Mouse (Mus musculus) MEL (cell line): ENCODE data around the gene Fam222a.

Experiments used
- CHD2 ChIP-seq: IDR thresholded peaks from 2 replicates; pipeline ENCODE4 v1.6.1; 2011; ENCODE audit warnings: low read length, improper control_type of control experiment
- CTCF ChIP-seq, 3 experiments: IDR thresholded peaks in 2 of 3; conservative IDR thresholded peaks in 1 of 3; 2 replicates each; pipeline ENCODE4 v1.5.1; 2011 to 2012; ENCODE audit warnings: low read length in 3 of 3, low read depth in 2 of 3, mild to moderate bottlenecking in 2 of 3, improper control_type of control experiment in 1 of 3, inconsistent platforms in 1 of 3, mixed read lengths in 1 of 3, moderate library complexity in 1 of 3; ENCODE audit not compliant: control insufficient read depth in 1 of 3, insufficient read depth in 1 of 3, poor library complexity in 1 of 3, severe bottlenecking in 1 of 3
- ELF1 ChIP-seq: IDR thresholded peaks from 2 replicates; pipeline ENCODE4 v1.6.1; 2014; ENCODE audit warnings: low read depth, mild to moderate bottlenecking, inconsistent platforms, low read length, improper control_type of control experiment, moderate library complexity
- HCFC1 ChIP-seq: IDR thresholded peaks from 2 replicates; pipeline ENCODE4 v1.6.1; 2012; ENCODE audit warnings: low read depth, mild to moderate bottlenecking, inconsistent platforms, low read length, improper control_type of control experiment, moderate library complexity
- MXI1 ChIP-seq: IDR thresholded peaks from 2 replicates; pipeline ENCODE4 v1.6.1; 2011; ENCODE audit warnings: mild to moderate bottlenecking, low read depth, low read length, improper control_type of control experiment
- POLR2A ChIP-seq, 2 experiments: IDR thresholded peaks; 2 replicates each; pipeline ENCODE4 v1.6.1; 2011 to 2012; ENCODE audit warnings: low read length in 2 of 2, mild to moderate bottlenecking in 2 of 2, control low read depth in 1 of 2, improper control_type of control experiment in 1 of 2, low read depth in 1 of 2, moderate library complexity in 1 of 2; ENCODE audit not compliant: control insufficient read depth in 1 of 2, insufficient read depth in 1 of 2, poor library complexity in 1 of 2
- POLR2AphosphoS2 ChIP-seq: IDR thresholded peaks from 2 replicates; pipeline ENCODE4 v1.6.1; 2011; ENCODE audit warnings: low read length, improper control_type of control experiment
- SIN3A ChIP-seq: IDR thresholded peaks from 2 replicates; pipeline ENCODE4 v1.6.1; 2012; ENCODE audit warnings: low read length, improper control_type of control experiment, inconsistent platforms
- SMC3 ChIP-seq: IDR thresholded peaks from 2 replicates; pipeline ENCODE4 v1.6.1; 2011; ENCODE audit warnings: low read depth, low read length, improper control_type of control experiment
- UBTF ChIP-seq: IDR thresholded peaks from 2 replicates; pipeline ENCODE4 v1.6.1; 2012; ENCODE audit warnings: low read depth, mild to moderate bottlenecking, inconsistent platforms, low read length, improper control_type of control experiment, moderate library complexity, borderline replicate concordance; ENCODE audit not compliant: insufficient read depth
- USF1 ChIP-seq: IDR thresholded peaks from 2 replicates; pipeline ENCODE4 v1.6.1; 2014; ENCODE audit warnings: low read depth, mild to moderate bottlenecking, inconsistent platforms, low read length, improper control_type of control experiment, moderate library complexity
- ZNF384 ChIP-seq: IDR thresholded peaks from 2 replicates; pipeline ENCODE4 v1.6.1; 2012; ENCODE audit warnings: low read depth, mild to moderate bottlenecking, inconsistent platforms, low read length, improper control_type of control experiment

DNA sequence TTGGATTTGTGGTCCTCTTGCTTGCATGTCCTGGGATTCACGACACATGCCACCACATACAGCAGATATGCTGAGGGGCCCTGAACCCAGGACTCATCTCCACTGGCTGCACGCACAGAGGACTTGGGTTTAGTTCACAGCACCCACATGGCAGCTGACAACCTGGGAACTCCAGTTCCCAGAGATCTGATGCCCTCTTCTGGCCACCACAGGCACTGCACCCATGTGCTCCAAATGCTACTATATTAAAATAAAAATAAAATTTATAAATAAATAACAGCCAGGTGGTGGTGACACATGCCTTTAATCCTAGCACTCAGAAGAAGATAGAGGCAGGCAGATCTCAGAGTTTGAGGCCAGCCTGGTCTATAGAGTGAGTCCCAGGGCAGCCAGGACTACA, 12.4 kb upstream of the Fam222a start:
- TF ChIP-seq CTCF (IDR thresholded peaks at IDR 0.05 in 2 of 3, conservative IDR thresholded peaks at IDR 0.05 in 1 of 3; ENCODE audit: control insufficient read depth in 1 of 3, insufficient read depth in 1 of 3, low read depth in 2 of 3, low read length in 3 of 3, poor library complexity in 1 of 3, severe bottlenecking in 1 of 3) (peak; percentile 27 to 57 (median 31)), SIN3A (no peak), POLR2AphosphoS2 (no peak), SMC3 (peak; percentile 24; the same call in 1 of the 2 replicates), POLR2A (IDR thresholded peaks at IDR 0.05; ENCODE audit: control insufficient read depth in 1 of 2, insufficient read depth in 1 of 2, low read depth in 1 of 2, low read length in 2 of 2, poor library complexity in 1 of 2) (no peak), ZNF384 (no peak), CHD2 (no peak), HCFC1 (no peak), UBTF (no peak), ELF1 (no peak), USF1 (no peak), MXI1 (no peak)
